Mouse (Mus musculus) embryonic facial prominence, embryonic 10.5 days (tissue): Measurements from ENCODE around the gene Olfr934. TPM values are rescaled to one million over a fixed set of nuclear protein-coding genes. Genes with fewer than 3 reads are reported as not detected.

Experiments used
- DNase-seq: peaks from one replicate; pipeline ENCODE4 v3.0.0-alpha.2; 2017; ENCODE audit warnings: low spot score
- H3K27ac ChIP-seq: fragments of 300-500 bp; sonication (generic); replicated peaks from 2 replicates; pipeline ENCODE4 v1.5.1; 2016; ENCODE audit warnings: mild to moderate bottlenecking
- H3K27me3 ChIP-seq: fragments of 300-500 bp; sonication (generic); replicated peaks from 2 replicates; pipeline ENCODE4 v1.6.1; 2016; ENCODE audit warnings: low read depth, mild to moderate bottlenecking; ENCODE audit not compliant: poor library complexity, severe bottlenecking
- H3K36me3 ChIP-seq: fragments of 300-500 bp; sonication (generic); replicated peaks from 2 replicates; pipeline ENCODE4 v1.6.1; 2016; ENCODE audit warnings: mild to moderate bottlenecking, moderate library complexity
- H3K4me1 ChIP-seq: fragments of 300-500 bp; sonication (generic); 2 replicates; pipeline ENCODE4 v1.6.1; 2016
- H3K4me3 ChIP-seq: fragments of 300-500 bp; sonication (generic); 2 replicates; pipeline ENCODE4 v1.5.1; 2016; ENCODE audit warnings: mild to moderate bottlenecking, moderate library complexity
- H3K9me3 ChIP-seq: fragments of 300-500 bp; sonication (generic); 2 replicates; pipeline ENCODE4 v1.6.1; 2016; ENCODE audit warnings: mild to moderate bottlenecking
- WGBS: fragments of 180-500 bp; shearing (Covaris S2); methylation state at CpG from one replicate; pipeline ENCODE4 v1.1.7; 2016; 5-methylcytosine and 5-hydroxymethylcytosine counted together
- polyA plus RNA-seq: library from polyadenylated mRNA; unstranded; fragments of >200 nt; fragmentation: Nextera tagmentation; extraction: Ambion mirVana; gene quantifications from 2 replicates; pipeline ENCODE4 v1.2.1, GENCODE M21; 2016

Gene Olfr934
- polyA plus RNA-seq = not detected in 2 replicates

GRCm38 (mm10) chr9:38988215-38988614 is at the start of gene Olfr934:
Gene Olfr934, minus strand, starts transcription at chr9:38988315.
- H3K36me3 ChIP-seq = no peaks in the 10 kb centered on the region
- no peaks in the 10 kb centered on the region for H3K27me3 ChIP-seq
- H3K4me1 ChIP-seq = no peaks in the 10 kb centered on the region
- no peak for DNase-seq
- H3K9me3 ChIP-seq = no peaks in the 10 kb centered on the region
- WGBS = 92% methylated on average over 2 of the region's 2 CpGs
- no peak within 1 kb of the TSS for H3K4me3 ChIP-seq
- H3K27ac ChIP-seq = no peak within 1 kb of the TSS

GRCm38 (mm10) chr9:39023277-39023676 is 35.2 kb upstream of the Olfr934 start, which contains the start of gene Olfr146:
Gene Olfr146, minus strand, starts transcription at chr9:39023377.
- no peak within 1 kb of the TSS for H3K4me3 ChIP-seq
- no peak within 1 kb of the TSS for H3K27ac ChIP-seq
- no peaks in the 10 kb centered on the region for H3K36me3 ChIP-seq
- no peaks in the 10 kb centered on the region for H3K27me3 ChIP-seq
- WGBS = 90% methylated on average over 1 of the region's 1 CpGs
- no peaks in the 10 kb centered on the region for H3K4me1 ChIP-seq
- DNase-seq = no peak
- no peaks in the 10 kb centered on the region for H3K9me3 ChIP-seq

GRCm38 (mm10) chr9:38999583-38999982 is 11.5 kb upstream of the Olfr934 start, which contains the start of gene Olfr935:
Gene Olfr935, minus strand, starts transcription at chr9:38999683.
- no peak for DNase-seq
- no peaks in the 10 kb centered on the region for H3K4me1 ChIP-seq
- 81% methylated on average over 2 of the region's 2 CpGs for WGBS
- no peaks in the 10 kb centered on the region for H3K9me3 ChIP-seq
- no peak within 1 kb of the TSS for H3K27ac ChIP-seq
- H3K27me3 ChIP-seq = no peaks in the 10 kb centered on the region
- no peak within 1 kb of the TSS for H3K4me3 ChIP-seq
- H3K36me3 ChIP-seq = no peaks in the 10 kb centered on the region

- H3K4me1 ChIP-seq = no peaks in the 10 kb centered on the region
- no peaks in the 10 kb centered on the region for H3K27me3 ChIP-seq
- no peak for DNase-seq
- H3K9me3 ChIP-seq = no peaks in the 10 kb centered on the region
- H3K27ac ChIP-seq = no peak within 1 kb of the TSS
- WGBS = 86% methylated on average over 4 of the region's 4 CpGs
- H3K36me3 ChIP-seq = no peaks in the 10 kb centered on the region
- no peak within 1 kb of the TSS for H3K4me3 ChIP-seq
These were observed 16.1 kb downstream of the Olfr934 start, which contains the start of gene Olfr933 for GRCm38 (mm10) chr9:38972013-38972412. Gene Olfr933, plus strand, starts transcription at chr9:38972313.

GRCm38 (mm10) chr9:38954124-38954416 is 34.0 kb downstream of the Olfr934 start:
- H3K4me1 ChIP-seq = no peaks in the 10 kb centered on the region
- WGBS = 88% methylated on average over 4 of the region's 4 CpGs
- no peaks in the 10 kb centered on the region for H3K27me3 ChIP-seq
- H3K4me3 ChIP-seq = no peak overlapping the region
- H3K36me3 ChIP-seq = no peaks in the 10 kb centered on the region
- DNase-seq = no peak
- no peaks in the 10 kb centered on the region for H3K9me3 ChIP-seq
- no peak overlapping the region for H3K27ac ChIP-seq

- no peak for DNase-seq
- Histone ChIP-seq H3K4me3 (no peak overlapping the region), H3K27ac (no peak overlapping the region), H3K27me3 (no peaks in the 10 kb centered on the region), H3K9me3 (no peaks in the 10 kb centered on the region), H3K36me3 (no peaks in the 10 kb centered on the region), H3K4me1 (no peaks in the 10 kb centered on the region)
- WGBS = 88% methylated on average over 7 of the region's 7 CpGs
These were observed 34.6 kb downstream of the Olfr934 start for GRCm38 (mm10) chr9:38953401-38954123.

Other genes starting within 250 kb of the Olfr934 start
- gene Olfr920, start 236.0 kb downstream of the Olfr934 start, polyA plus RNA-seq = not detected in 2 replicates
- not detected in 2 replicates for gene Olfr921, start 215.2 kb downstream of the Olfr934 start, polyA plus RNA-seq
- gene Olfr922, start 173.7 kb downstream of the Olfr934 start, polyA plus RNA-seq = not detected in 2 replicates
- gene Olfr923, start 161.8 kb downstream of the Olfr934 start, polyA plus RNA-seq = not detected in 2 replicates
- gene Olfr924, start 143.9 kb downstream of the Olfr934 start, polyA plus RNA-seq = not detected in 2 replicates
- gene Olfr26, start 133.3 kb downstream of the Olfr934 start, polyA plus RNA-seq = not detected in 2 replicates
- gene Olfr926, start 111.2 kb downstream of the Olfr934 start, polyA plus RNA-seq = not detected in 2 replicates
- not detected in 2 replicates for gene Olfr930, start 58.5 kb downstream of the Olfr934 start, polyA plus RNA-seq
- gene Olfr933, start 16.0 kb downstream of the Olfr934 start, polyA plus RNA-seq = not detected in 2 replicates
- gene Olfr935, start 11.4 kb upstream of the Olfr934 start, polyA plus RNA-seq = not detected in 2 replicates
- gene Olfr146, start 35.1 kb upstream of the Olfr934 start, polyA plus RNA-seq = not detected in 2 replicates
- gene Olfr937, start 76.6 kb upstream of the Olfr934 start, polyA plus RNA-seq = not detected in 2 replicates
- gene Olfr938, start 90.6 kb upstream of the Olfr934 start, polyA plus RNA-seq = not detected in 2 replicates
- not detected in 2 replicates for gene Olfr27, start 139.8 kb upstream of the Olfr934 start, polyA plus RNA-seq
- gene Olfr943, start 178.0 kb upstream of the Olfr934 start, polyA plus RNA-seq = not detected in 2 replicates
- not detected in 2 replicates for gene Olfr944, start 213.6 kb upstream of the Olfr934 start, polyA plus RNA-seq